ENCODE assay signal across 8 mouse cellular contexts in the genomic region with DNA sequence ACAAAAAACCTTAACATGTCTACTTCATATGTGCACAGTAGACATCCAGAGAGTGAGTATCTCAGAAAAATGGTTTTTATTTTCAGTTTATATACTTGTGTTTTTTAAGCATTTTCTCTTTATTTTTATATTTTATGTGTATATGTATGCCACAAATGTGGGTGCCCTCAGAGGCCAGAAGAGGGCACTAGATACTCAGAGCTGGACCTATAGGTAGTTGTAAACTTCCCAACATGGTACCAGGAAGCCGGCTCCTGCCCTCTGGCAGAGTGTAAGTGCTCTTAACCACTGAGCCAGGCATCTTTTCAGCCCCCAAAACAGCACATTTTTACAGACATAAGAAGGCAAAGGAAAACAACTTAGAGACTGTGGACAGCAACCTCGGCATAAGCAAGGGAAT. TPM values are rescaled to one million over a fixed set of nuclear protein-coding genes. Genes with fewer than 3 reads are reported as not detected.
A peak's percentile ranks its signal among the peaks of the same experiment; 100 is the strongest.
DNase-seq lines count a peak whose midpoint lies in the region; TF ChIP-seq lines count a peak whose summit lies in the region.

No protein-coding gene starts in this region.

- H3K27ac ChIP-seq in spleen, adult 2 months (ENCODE audit: insufficient read depth, low read length) = no peak overlapping the region

- DNase-seq in cerebellum, postnatal 14 days = peak; percentile 30 to 39
- no peak for DNase-seq in cerebellum, adult 9-11 months
- DNase-seq in spleen, adult 2 months (ENCODE audit: low read depth in 1 of 2, low spot score in 2 of 2) = no peak
- DNase-seq in spleen, adult 12 weeks (ENCODE audit: low spot score) = no peak
- DNase-seq in kidney, postnatal 14 days = peak; percentile 24
- peak; percentile 30 for DNase-seq in thymus, postnatal 25 days
- no peak for DNase-seq in c-Kit-positive CD71-positive TER-119-positive erythroid progenitor cells, embryonic 14.5 days (ENCODE audit: low spot score)
- no peak for DNase-seq in gastrocnemius, postnatal 4 days (ENCODE audit: low spot score in 2 of 2)

- no peak for TF ChIP-seq POLR2A in spleen, adult 2 months (IDR thresholded peaks at IDR 0.05; ENCODE audit: low read depth, low read length)

- no peaks in the 10 kb centered on the region for H3K36me3 ChIP-seq in spleen, adult 2 months (ENCODE audit: control insufficient read depth, insufficient read depth, low read length)

- no peaks in the 10 kb centered on the region for H3K4me1 ChIP-seq in spleen, adult 2 months (ENCODE audit: control insufficient read depth, insufficient read depth, insufficient read length)

- TF ChIP-seq CTCF in spleen, adult 2 months (IDR thresholded peaks at IDR 0.05; ENCODE audit: extremely low read depth, insufficient read depth, insufficient read length, insufficient replicate concordance) = peak; percentile 22; the same call in 1 of the 2 replicates

- H3K4me3 ChIP-seq in spleen, adult 2 months (ENCODE audit: extremely low read depth, insufficient read depth, insufficient read length) = no peak overlapping the region

- no peaks in the 10 kb centered on the region for H3K27me3 ChIP-seq in spleen, adult 2 months (ENCODE audit: control insufficient read depth, insufficient read depth, low read length)

- 78% methylated on average over 2 of the region's 2 CpGs for WGBS in spleen, adult 2 months

RNA-seq across cellular contexts. Expression of gene Camk2d, which starts 20.2 kb away (rescaled TPM):
- polyA plus RNA-seq in spleen, adult 2 months (2012; rRNA removed) = 43.4 and 54.7 TPM in 2 replicates
- 100 to 1,000 TPM in 1 of 2 experiments, 10 to 100 TPM in 1; 98.9 to 104 TPM for total RNA-seq in gastrocnemius, postnatal 4 days (2021)

Comparison
In these comparisons a context has a peak if more than half of its experiments do, and no peak if none do; other contexts are left out.
1. DNase-seq: peak in cerebellum, postnatal 14 days (2 of 2), kidney, postnatal 14 days (single experiment) and thymus, postnatal 25 days (single experiment); none in cerebellum, adult 9-11 months (single experiment), spleen, adult 2 months (0 of 2), spleen, adult 12 weeks (single experiment), c-Kit-positive CD71-positive TER-119-positive erythroid progenitor cells, embryonic 14.5 days (single experiment) and gastrocnemius, postnatal 4 days (0 of 2).